ENCODE assay signal across 9 mouse cellular contexts in genomic region chr6:72200595-72201256, GRCm38 (mm10). TPM values are rescaled to one million over a fixed set of nuclear protein-coding genes. Genes with fewer than 3 reads are reported as not detected.
DNase-seq lines count a peak whose midpoint lies in the region; ATAC-seq and TF ChIP-seq lines count a peak whose summit lies in the region.
"Had no signal": no experiment of that assay in that cellular context is flagged by ENCODE, and none has a peak within 500 bp of the region (broad histone marks: within the 10 kb centered on the region; RNA-seq: fewer than 3 reads in every experiment).

No protein-coding gene starts in this region.

- TF ChIP-seq CTCF in left cerebral cortex, adult 2 months (IDR thresholded peaks at IDR 0.05), result no peak

- no peaks in the 10 kb centered on the region for H3K27me3 ChIP-seq in hindbrain, embryonic 16.5 days (replicated peaks; ENCODE audit: control insufficient read depth, insufficient read depth, low read length)
- no peaks in the 10 kb centered on the region for H3K27me3 ChIP-seq in hindbrain, embryonic 12.5 days
- no peaks in the 10 kb centered on the region for H3K27me3 ChIP-seq in myocyte (ENCODE audit: control insufficient read depth, insufficient read depth, insufficient read length)

- H3K9me3 ChIP-seq in hindbrain, embryonic 16.5 days (ENCODE audit: control insufficient read depth, low read length), result no peaks in the 10 kb centered on the region
- 0 out of 2 replicates have a peak, but pooled peaks cover 3% of the 10 kb centered on the region for H3K9me3 ChIP-seq in hindbrain, embryonic 12.5 days (replicated peaks)

- 43% methylated on average over 11 of the region's 11 CpGs for WGBS in hindbrain, embryonic 16.5 days
- WGBS in hindbrain, embryonic 12.5 days, result 31% methylated on average over 11 of the region's 11 CpGs

- H3K4me1 ChIP-seq in hindbrain, embryonic 16.5 days (ENCODE audit: control insufficient read depth, insufficient read depth, low read depth, low read length), result peaks cover 8% of the 10 kb centered on the region; the same call in 1 of the 2 replicates
- H3K4me1 ChIP-seq in hindbrain, embryonic 12.5 days, result peaks cover 11% of the 10 kb centered on the region

- H3K4me3 ChIP-seq in hindbrain, embryonic 16.5 days (ENCODE audit: low read length), result no peak overlapping the region
- no peak overlapping the region for H3K4me3 ChIP-seq in hindbrain, embryonic 12.5 days
- H3K4me3 ChIP-seq in myocyte, result no peak overlapping the region
- H3K4me3 ChIP-seq in left cerebral cortex, adult 2 months, result no peak overlapping the region

- intact Hi-C loops in left cerebral cortex, adult 2 months (cut with DNase I), result no loop called here

- no peak for TF ChIP-seq POLR2A in myocyte (IDR thresholded peaks at IDR 0.05; ENCODE audit: insufficient read length, low read depth)

- no peak overlapping the region for H3K27ac ChIP-seq in hindbrain, embryonic 16.5 days (ENCODE audit: low read depth, low read length)
- H3K27ac ChIP-seq in hindbrain, embryonic 12.5 days, result no peak overlapping the region
- H3K27ac ChIP-seq in left cerebral cortex, adult 2 months, result no peak overlapping the region

- no peaks in the 10 kb centered on the region for H3K79me2 ChIP-seq in myocyte (ENCODE audit: control insufficient read depth, insufficient read depth)

- no peak overlapping the region for H3ac ChIP-seq in myocyte (ENCODE audit: control insufficient read depth, insufficient read length)

- DNase-seq in heart, adult 11 months, result peak; percentile 99
- DNase-seq in kidney, adult 9 months, result peak; percentile 50
- no peak for DNase-seq in left cerebral cortex, adult 2 months (ENCODE audit: extremely low spot score in 1 of 2, low spot score in 2 of 2)
- DNase-seq in spleen, postnatal 36 days (ENCODE audit: low spot score in 2 of 2), result no peak
- DNase-seq in adipocyte (ENCODE audit: low spot score), result no peak
- DNase-seq: cerebellum, adult 18-20 months had no signal

- 0 out of 2 replicates have a peak overlapping the region, but pooled peaks have one; percentile 29 for H3K9ac ChIP-seq in hindbrain, embryonic 16.5 days (ENCODE audit: low read depth, low read length)
- H3K9ac ChIP-seq in hindbrain, embryonic 12.5 days, result no peak overlapping the region

- no peak overlapping the region for H3K4me2 ChIP-seq in hindbrain, embryonic 16.5 days (ENCODE audit: low read length)
- no peak overlapping the region for H3K4me2 ChIP-seq in hindbrain, embryonic 12.5 days (replicated peaks)
- H3K4me2 ChIP-seq in myocyte (ENCODE audit: low read depth), result no peak overlapping the region

- no peak for ATAC-seq in hindbrain, embryonic 16.5 days
- ATAC-seq in hindbrain, embryonic 12.5 days (ENCODE audit: low FRiP score), result no peak

- H3K36me3 ChIP-seq in hindbrain, embryonic 16.5 days (ENCODE audit: control insufficient read depth, insufficient read depth, low read length), result no peaks in the 10 kb centered on the region
- no peaks in the 10 kb centered on the region for H3K36me3 ChIP-seq in hindbrain, embryonic 12.5 days
- H3K36me3 ChIP-seq in myocyte (ENCODE audit: control insufficient read depth, insufficient read depth), result no peaks in the 10 kb centered on the region

TF ChIP-seq in myocyte, 11 proteins besides CTCF, POLR2A, EP300 and RAD21:
- peak; percentile 54 to 99 (median 98) for TF ChIP-seq MYOD1 (IDR thresholded peaks at IDR 0.05; ENCODE audit: control insufficient read depth in 1 of 3, insufficient read length in 2 of 3, low read depth in 2 of 3)
- no peak for TF ChIP-seq MAX (IDR thresholded peaks at IDR 0.05; ENCODE audit: low read depth)
- TF ChIP-seq REST (IDR thresholded peaks at IDR 0.05; ENCODE audit: insufficient read depth, insufficient read length), result no peak
- no peak for TF ChIP-seq CEBPB (IDR thresholded peaks at IDR 0.05; ENCODE audit: insufficient read depth, poor library complexity, severe bottlenecking)
- no peak for TF ChIP-seq SRF (IDR thresholded peaks at IDR 0.05; ENCODE audit: control insufficient read depth, insufficient read length, low read depth)
- no peak for TF ChIP-seq E2F4 (IDR thresholded peaks at IDR 0.05; ENCODE audit: insufficient read depth)
- peak; percentile 48 to 98 (median 93) for TF ChIP-seq MYOG (IDR thresholded peaks at IDR 0.05; ENCODE audit: control insufficient read depth in 1 of 3, insufficient read depth in 1 of 3, insufficient read length in 2 of 3, low read depth in 2 of 3)
- peak; percentile 91 for TF ChIP-seq TCF3 (IDR thresholded peaks at IDR 0.05; ENCODE audit: insufficient read length, low read depth)
- TF ChIP-seq TCF12 (IDR thresholded peaks at IDR 0.05; ENCODE audit: insufficient read depth, poor library complexity, severe bottlenecking), result peak; percentile 72
- no peak for TF ChIP-seq USF1 (IDR thresholded peaks at IDR 0.05; ENCODE audit: low read depth)
- TF ChIP-seq POLR2AphosphoS2 (IDR thresholded peaks at IDR 0.05; ENCODE audit: insufficient read length, low read depth), result no peak
TF ChIP-seq in myocyte: peak in this region for 4.

RNA-seq across cellular contexts. Expression of gene Atoh8, which starts 34.7 kb away (rescaled TPM):
- 3.9 and 4.7 TPM in 2 replicates for polyA plus RNA-seq in hindbrain, embryonic 16.5 days (2015; fragmentation: Nextera tagmentation; extraction: Ambion mirVana)
- 12.4 and 13.7 TPM in 2 replicates for polyA plus RNA-seq in hindbrain, embryonic 12.5 days (2016; fragmentation: Nextera tagmentation; extraction: Ambion mirVana)
- 2.1 TPM for polyA plus RNA-seq in myocyte (2012; fragmentation: generic; extraction: Trizol)
- total RNA-seq in left cerebral cortex, adult 2 months (2021), result 1 to 10 TPM; 1.5 to 1.9 TPM

Comparison
In these comparisons a context has a peak if more than half of its experiments do, and no peak if none do; other contexts are left out.
1. DNase-seq: peak in heart, adult 11 months (single experiment) and kidney, adult 9 months (single experiment); none in left cerebral cortex, adult 2 months (0 of 2), spleen, postnatal 36 days (0 of 2) and adipocyte (single experiment).